Mouse (Mus musculus) liver, embryonic 14.5 days (tissue): ENCODE results near the gene Gm19345. TPM values are rescaled to one million over a fixed set of nuclear protein-coding genes. Genes with fewer than 3 reads are reported as not detected.

Source experiments
- ATAC-seq: fragments of 200-750 bp; cut with Nextera tagmentation; 2 replicates; pipeline ENCODE4 v1.8.0; 2017; ENCODE audit warnings: moderate number of reproducible peaks, mild to moderate bottlenecking, moderate library complexity; ENCODE audit not compliant: insufficient read depth
- DNase-seq, 3 experiments: peaks; one replicate each; pipeline ENCODE4 v3.0.0-alpha.2; 2012 to 2013; ENCODE audit warnings: low read depth in 3 of 3, low spot score in 3 of 3
- H3K27ac ChIP-seq: fragments of 300-500 bp; sonication (generic); 2 replicates; pipeline ENCODE4 v1.5.1; 2014; ENCODE audit warnings: moderate library complexity, mild to moderate bottlenecking, control low read depth, inconsistent platforms
- H3K27me3 ChIP-seq: fragments of 300-500 bp; sonication (generic); 2 replicates; pipeline ENCODE4 v1.6.1; 2014; ENCODE audit warnings: mild to moderate bottlenecking, low read length, moderate library complexity; ENCODE audit not compliant: control insufficient read depth, insufficient read depth
- H3K36me3 ChIP-seq: fragments of 300-500 bp; sonication (generic); replicated peaks from 2 replicates; pipeline ENCODE4 v1.6.1; 2014; ENCODE audit warnings: low read depth; ENCODE audit not compliant: control insufficient read depth, insufficient read depth
- H3K4me1 ChIP-seq, 2 experiments: fragments of 200-500 bp in 1 of 2; fragments of 300-500 bp in 1 of 2; sonication (generic) in 1 of 2; replicated peaks; 2 replicates each; pipeline ENCODE4 v1.6.1; 2012 to 2014; ENCODE audit warnings: antibody characterized with exemption in 1 of 2, inconsistent platforms in 1 of 2, low read length in 1 of 2; ENCODE audit not compliant: control insufficient read depth in 2 of 2, insufficient read depth in 2 of 2
- H3K4me2 ChIP-seq: fragments of 300-500 bp; sonication (generic); 2 replicates; pipeline ENCODE4 v1.6.1; 2014; ENCODE audit warnings: low read depth, mild to moderate bottlenecking, control low read depth, moderate library complexity
- H3K4me3 ChIP-seq, 2 experiments: fragments of 200-500 bp in 1 of 2; fragments of 300-500 bp in 1 of 2; sonication (generic) in 1 of 2; 2 replicates each; pipeline ENCODE4 v1.5.1; 2012 to 2014; ENCODE audit warnings: low read depth in 2 of 2, low read length in 2 of 2, mild to moderate bottlenecking in 2 of 2, control low read depth in 1 of 2, inconsistent platforms in 1 of 2, moderate library complexity in 1 of 2; ENCODE audit not compliant: insufficient read depth in 1 of 2
- H3K9ac ChIP-seq: fragments of 300-500 bp; sonication (generic); replicated peaks from 2 replicates; pipeline ENCODE4 v1.6.1; 2014; ENCODE audit warnings: mild to moderate bottlenecking, control low read depth, moderate library complexity
- H3K9me3 ChIP-seq: fragments of 300-500 bp; sonication (generic); 2 replicates; pipeline ENCODE4 v1.6.1; 2016; ENCODE audit warnings: low read length, mixed read lengths; ENCODE audit not compliant: control insufficient read depth
- CTCF ChIP-seq: IDR thresholded peaks from 2 replicates; pipeline ENCODE4 v1.5.1; 2016; ENCODE audit warnings: antibody characterized with exemption, low read depth, control low read depth
- EP300 ChIP-seq: IDR thresholded peaks from 2 replicates; pipeline ENCODE4 v1.6.1; 2016; ENCODE audit warnings: antibody characterized with exemption, low read depth
- WGBS: fragments of 180-500 bp; shearing (Covaris S2); extraction: QIAGEN DNeasy Blood & Tissue Kit; methylation state at CpG from one replicate; pipeline ENCODE4 v1.1.7; 2014; ENCODE audit not compliant: insufficient replicate concordance; 5-methylcytosine and 5-hydroxymethylcytosine counted together
- polyA plus RNA-seq, 2 experiments: library from polyadenylated mRNA; depleted of rRNA in 1 of 2; stranded (reverse) in 1 of 2; unstranded in 1 of 2; fragments of >200 nt; fragmentation: Nextera tagmentation in 1 of 2; extraction: Ambion mirVana in 1 of 2; gene quantifications; 2 replicates each; pipeline versions ENCODE4 v1.2.1 to v1.2.3; 2012 to 2014

Gm19345 gene
- polyA plus RNA-seq, 2 experiments = not detected

DNA sequence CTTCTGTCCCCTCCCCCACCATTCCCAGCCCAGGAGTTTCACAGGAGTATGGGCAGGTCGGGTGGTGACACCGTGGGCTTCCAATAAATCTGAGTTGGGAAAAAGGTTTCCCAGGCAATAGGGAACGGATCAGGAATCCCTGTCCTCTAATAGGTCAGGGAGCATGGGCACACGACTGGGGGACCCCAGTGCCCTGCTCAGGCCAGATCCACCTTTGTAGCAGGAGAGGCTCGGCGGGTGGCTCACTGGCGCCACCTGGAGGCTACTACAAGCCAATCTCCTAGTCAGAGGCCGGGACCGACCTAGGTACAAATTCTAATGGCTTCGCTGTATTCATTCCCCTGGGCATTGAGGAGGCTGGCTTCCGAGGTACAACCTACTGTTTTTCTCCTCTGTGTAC lies 8.2 kb upstream of the Gm19345 start:
- peaks cover 0 to 13% of the 10 kb centered on the region in 2 experiments; a peak in 2 of 4 replicates for H3K4me1 ChIP-seq
- H3K27me3 ChIP-seq = no peaks in the 10 kb centered on the region
- no peaks in the 10 kb centered on the region for H3K36me3 ChIP-seq
- H3K9ac ChIP-seq = no peak overlapping the region
- TF ChIP-seq CTCF (peak; percentile 90), EP300 (no peak)
- no peaks in the 10 kb centered on the region for H3K9me3 ChIP-seq
- ATAC-seq = peak; percentile 60; the same call in 1 of the 2 replicates
- no peak overlapping the region for H3K4me2 ChIP-seq
- no peak overlapping the region for H3K27ac ChIP-seq
- WGBS = 6% methylated on average over 11 of the region's 11 CpGs
- no peak for DNase-seq
- H3K4me3 ChIP-seq = no peak overlapping the region

DNA sequence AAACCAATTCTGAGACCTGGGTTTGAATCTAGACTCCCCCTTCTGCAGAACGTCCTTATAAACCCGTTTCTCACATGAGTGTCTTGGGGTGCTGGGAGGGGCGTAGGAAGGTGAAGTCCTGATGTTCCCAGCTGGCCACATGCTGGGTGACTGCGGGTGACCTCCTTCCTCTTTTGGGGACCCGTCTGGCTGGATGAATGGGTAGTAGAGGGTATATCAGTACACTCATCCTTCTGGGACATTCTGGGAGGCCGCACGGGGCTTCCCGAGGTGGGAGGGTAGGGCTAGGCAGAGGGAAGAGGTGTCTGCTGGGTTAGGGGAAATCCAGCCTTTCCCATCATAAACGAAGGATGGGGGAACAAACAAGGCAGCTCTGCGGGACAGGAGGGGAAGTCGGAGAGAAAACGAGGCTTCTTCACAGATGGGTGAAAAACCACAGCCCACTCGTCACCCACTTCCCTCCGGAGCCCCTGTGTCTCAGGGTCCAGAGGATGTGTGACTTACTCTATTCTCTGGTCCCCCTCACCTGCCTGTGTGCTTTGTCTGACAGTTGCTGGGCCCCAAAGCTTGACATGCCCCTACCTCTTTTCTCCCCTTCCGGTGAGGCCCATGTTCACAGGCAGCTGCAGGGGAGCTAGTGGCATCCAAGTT lies 7.2 kb upstream of the Gm19345 start:
- no peaks in the 10 kb centered on the region for H3K27me3 ChIP-seq
- H3K4me2 ChIP-seq = no peak overlapping the region
- no peak overlapping the region for H3K9ac ChIP-seq
- H3K27ac ChIP-seq = no peak overlapping the region
- no peaks in the 10 kb centered on the region for H3K36me3 ChIP-seq
- WGBS = 19% methylated on average over 15 of the region's 15 CpGs
- H3K4me3 ChIP-seq = no peak overlapping the region
- TF ChIP-seq CTCF = no peak
- no peak for TF ChIP-seq EP300
- H3K9me3 ChIP-seq = no peaks in the 10 kb centered on the region
- ATAC-seq (no peak), DNase-seq (no peak)
- H3K4me1 ChIP-seq = peaks cover 0 to 13% of the 10 kb centered on the region in 2 experiments; a peak in 2 of 4 replicates

DNA sequence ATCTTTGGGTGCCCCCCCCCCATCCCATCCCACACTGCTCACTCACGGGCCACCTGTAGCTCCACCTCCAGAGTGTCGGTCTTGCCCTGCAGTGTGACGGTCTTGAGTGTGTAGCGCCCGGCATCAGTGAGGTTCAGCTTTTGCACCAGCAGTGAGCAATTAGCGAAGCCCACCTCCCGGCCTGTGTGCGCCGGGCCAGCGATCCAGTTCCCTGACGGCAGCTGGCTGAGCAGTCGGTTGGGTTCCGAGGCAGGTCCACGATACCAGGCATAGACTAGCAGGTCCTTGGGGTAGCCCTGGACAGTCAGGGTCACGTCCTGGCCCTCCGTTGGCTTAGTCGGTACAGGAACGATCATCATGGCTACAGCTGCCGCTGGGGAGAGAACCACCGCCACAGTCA lies 1.7 kb downstream of the Gm19345 start:
- no peak for ATAC-seq
- TF ChIP-seq CTCF (no peak), EP300 (no peak)
- H3K27me3 ChIP-seq = peaks cover 6% of the 10 kb centered on the region; the same call in 1 of the 2 replicates
- H3K4me2 ChIP-seq = no peak overlapping the region
- no peaks in the 10 kb centered on the region for H3K4me1 ChIP-seq
- 78% methylated on average over 20 of the region's 20 CpGs for WGBS
- no peak overlapping the region for H3K9ac ChIP-seq
- no peaks in the 10 kb centered on the region for H3K36me3 ChIP-seq
- no peaks in the 10 kb centered on the region for H3K9me3 ChIP-seq
- no peak overlapping the region for H3K4me3 ChIP-seq
- no peak overlapping the region for H3K27ac ChIP-seq
- DNase-seq = no peak

DNA sequence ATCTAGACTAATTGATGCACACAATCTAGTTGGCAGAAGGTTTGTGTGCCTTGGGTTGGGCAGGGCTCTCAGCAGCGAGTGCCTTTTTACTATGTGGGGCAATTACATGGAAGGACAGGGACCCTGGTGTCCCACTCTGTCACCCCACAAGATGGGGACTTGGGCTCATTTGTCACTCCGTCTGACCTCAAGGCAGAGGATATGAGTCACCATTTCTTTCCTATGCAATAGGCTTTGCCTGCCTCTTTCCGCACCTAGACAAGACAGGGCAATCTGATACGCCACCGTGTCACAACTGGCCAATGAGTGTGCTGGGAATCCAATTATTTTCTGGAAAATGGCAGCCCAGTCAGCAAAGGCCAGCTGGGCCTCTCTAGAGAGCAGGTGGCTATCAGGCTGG lies 3.9 kb downstream of the Gm19345 start:
- no peak for TF ChIP-seq EP300
- TF ChIP-seq CTCF = no peak
- no peak for ATAC-seq
- Histone ChIP-seq H3K27me3 (peaks cover 6% of the 10 kb centered on the region; the same call in 1 of the 2 replicates), H3K36me3 (no peaks in the 10 kb centered on the region), H3K4me2 (no peak overlapping the region), H3K9me3 (no peaks in the 10 kb centered on the region), H3K9ac (no peak overlapping the region), H3K4me3 (no peak overlapping the region), H3K4me1 (no peaks in the 10 kb centered on the region), H3K27ac (no peak overlapping the region)
- DNase-seq = no peak
- WGBS = 55% methylated on average over 5 of the region's 5 CpGs

DNA sequence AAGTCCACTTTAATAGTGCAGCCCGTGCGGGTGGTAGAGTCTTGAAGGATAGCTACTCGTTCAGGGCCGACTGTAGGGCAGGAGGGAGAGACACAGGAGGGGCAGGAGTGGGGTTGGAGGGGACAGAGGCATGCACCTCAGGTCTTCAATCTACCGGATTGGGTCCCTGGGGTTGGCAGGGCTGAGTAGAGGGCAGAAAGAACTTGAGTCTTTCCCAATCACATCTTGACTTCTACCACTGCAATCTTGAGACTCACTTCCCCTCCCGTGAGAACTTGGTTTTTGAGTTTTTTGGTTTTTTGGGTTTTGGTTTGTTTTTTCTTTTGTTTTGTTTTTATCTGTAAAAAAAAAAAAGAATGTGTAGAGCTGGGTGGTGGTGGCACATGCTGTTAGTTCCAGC lies 4.5 kb downstream of the Gm19345 start:
- Histone ChIP-seq H3K9ac (no peak overlapping the region), H3K4me2 (no peak overlapping the region), H3K27ac (no peak overlapping the region), H3K27me3 (peaks cover 6% of the 10 kb centered on the region; the same call in 1 of the 2 replicates), H3K36me3 (no peaks in the 10 kb centered on the region), H3K4me3 (no peak overlapping the region), H3K4me1 (no peaks in the 10 kb centered on the region), H3K9me3 (no peaks in the 10 kb centered on the region)
- DNase-seq = no peak
- TF ChIP-seq EP300 (no peak), CTCF (no peak)
- 59% methylated on average over 6 of the region's 6 CpGs for WGBS
- no peak for ATAC-seq
